26 mouse cellular contexts compared by ENCODE assay signal in genomic region chr19:27738908-27739307, GRCm38 (mm10).
"Had no signal": no experiment of that assay in that cellular context is flagged by ENCODE, and none has a peak within 500 bp of the region (broad histone marks: within the 10 kb centered on the region; RNA-seq: fewer than 3 reads in every experiment).

No protein-coding gene starts in this region.

- ATAC-seq: hindbrain, embryonic 16.5 days; inflammation-experienced regulatory T-cells, adult 6 months; intestine, embryonic 16.5 days; liver, embryonic 12.5 days had no signal

- H3K4me1 ChIP-seq: heart, embryonic 12.5 days; hindbrain, embryonic 12.5 days; kidney, embryonic 15.5 days; limb, embryonic 15.5 days; liver, embryonic 12.5 days had no signal

- H3K4me3 ChIP-seq: heart, adult 2 months; heart, embryonic 12.5 days; hindbrain, embryonic 10.5 days; hindbrain, embryonic 12.5 days; kidney, embryonic 15.5 days; limb, embryonic 13.5 days; limb, embryonic 15.5 days; liver, embryonic 12.5 days had no signal

- DNase-seq: gastrocnemius, postnatal 14 days; gastrocnemius, postnatal 36 days; heart, adult 2 months; heart, postnatal 10 days; heart, postnatal 4 days; kidney, adult 11 months; kidney, adult 2 months; kidney, adult 9 months; kidney, postnatal 14 days; kidney, postnatal 36 days; layer of hippocampus, adult 9-11 months; layer of hippocampus, postnatal 36 days; left cerebral cortex, postnatal 4 days had no signal

- H3K36me3 ChIP-seq: heart, embryonic 12.5 days; hindbrain, embryonic 10.5 days; hindbrain, embryonic 12.5 days; kidney, embryonic 15.5 days; limb, embryonic 13.5 days; limb, embryonic 15.5 days; liver, embryonic 12.5 days had no signal

- H3K9me3 ChIP-seq: heart, embryonic 12.5 days; hindbrain, embryonic 12.5 days; kidney, embryonic 15.5 days; limb, embryonic 13.5 days; limb, embryonic 15.5 days; liver, embryonic 12.5 days had no signal

- H3K27me3 ChIP-seq: heart, embryonic 12.5 days; hindbrain, embryonic 12.5 days; kidney, embryonic 15.5 days; limb, embryonic 13.5 days; limb, embryonic 15.5 days; liver, embryonic 12.5 days had no signal

- H3K4me2 ChIP-seq: heart, embryonic 12.5 days; hindbrain, embryonic 12.5 days; hindbrain, embryonic 14.5 days; kidney, embryonic 15.5 days; limb, embryonic 13.5 days; limb, embryonic 15.5 days; liver, embryonic 12.5 days had no signal

- H3K27ac ChIP-seq: heart, adult 2 months; hindbrain, embryonic 10.5 days; hindbrain, embryonic 12.5 days; hindbrain, embryonic 14.5 days; kidney, embryonic 15.5 days; kidney, postnatal 0 days; limb, embryonic 13.5 days; limb, embryonic 15.5 days; liver, embryonic 12.5 days; liver, embryonic 14.5 days had no signal

- H3K9ac ChIP-seq: heart, embryonic 12.5 days; hindbrain, embryonic 12.5 days; hindbrain, embryonic 14.5 days; kidney, embryonic 15.5 days; limb, embryonic 13.5 days; limb, embryonic 15.5 days; liver, embryonic 12.5 days; liver, embryonic 14.5 days had no signal
